Mouse (Mus musculus) neural tube, embryonic 12.5 days (tissue): ENCODE data around the gene Prkcz. TPM values are rescaled to one million over a fixed set of nuclear protein-coding genes. Genes with fewer than 3 reads are reported as not detected.
A peak's percentile ranks its signal among the peaks of the same experiment; 100 is the strongest.

Experiments
- ATAC-seq: fragments of 200-750 bp; cut with Nextera tagmentation; 2 replicates; pipeline ENCODE4 v1.8.0; 2017; ENCODE audit warnings: low read depth, mild to moderate bottlenecking, moderate TSS enrichment, moderate library complexity; ENCODE audit not compliant: low FRiP score
- H3K27ac ChIP-seq: fragments of 300-500 bp; sonication (generic); 2 replicates; pipeline ENCODE4 v1.5.1; 2016
- H3K27me3 ChIP-seq: fragments of 300-500 bp; sonication (generic); replicated peaks from 2 replicates; pipeline ENCODE4 v1.6.1; 2016; ENCODE audit warnings: mild to moderate bottlenecking
- H3K36me3 ChIP-seq: fragments of 300-500 bp; sonication (generic); 2 replicates; pipeline ENCODE4 v1.6.1; 2016; ENCODE audit warnings: mild to moderate bottlenecking
- H3K4me1 ChIP-seq: fragments of 300-500 bp; sonication (generic); 2 replicates; pipeline ENCODE4 v1.6.1; 2016
- H3K4me2 ChIP-seq: fragments of 300-500 bp; sonication (generic); replicated peaks from 2 replicates; pipeline ENCODE4 v1.6.1; 2016; ENCODE audit warnings: mild to moderate bottlenecking
- H3K4me3 ChIP-seq: fragments of 300-500 bp; sonication (generic); 2 replicates; pipeline ENCODE4 v1.5.1; 2016
- H3K9ac ChIP-seq: fragments of 300-500 bp; sonication (generic); 2 replicates; pipeline ENCODE4 v1.6.1; 2016; ENCODE audit warnings: mild to moderate bottlenecking
- H3K9me3 ChIP-seq: fragments of 300-500 bp; sonication (generic); 2 replicates; pipeline ENCODE4 v1.6.1; 2016; ENCODE audit warnings: mild to moderate bottlenecking
- WGBS: fragments of 180-500 bp; shearing (Covaris S2); methylation state at CpG from one replicate; pipeline ENCODE4 v1.1.7; 2016; 5-methylcytosine and 5-hydroxymethylcytosine counted together
- polyA plus RNA-seq: library from polyadenylated mRNA; unstranded; fragments of >200 nt; fragmentation: Nextera tagmentation; extraction: Ambion mirVana; gene quantifications from 2 replicates; pipeline ENCODE4 v1.2.1, GENCODE M21; 2016

The Prkcz gene
- polyA plus RNA-seq, 1 experiment from 2014 or later = 35.8 TPM

DNA sequence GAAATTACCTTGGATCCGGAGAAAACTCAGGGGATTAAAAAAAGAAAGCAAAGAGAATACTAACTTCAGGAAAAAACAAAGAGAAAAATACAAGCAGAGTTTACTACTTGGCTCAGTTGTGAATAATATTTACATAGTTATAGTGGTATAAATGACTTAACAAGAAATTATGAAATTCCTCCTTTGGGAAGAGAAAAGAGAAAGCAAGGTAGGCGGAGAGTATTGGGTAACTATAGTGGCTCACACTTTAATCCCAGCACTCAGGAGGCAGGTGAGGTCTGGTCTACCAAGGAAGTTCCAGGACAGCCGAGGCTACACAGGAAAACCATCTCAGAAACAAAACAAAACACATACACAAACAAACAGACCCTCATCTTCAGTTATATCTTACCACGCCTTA lies 133.2 kb downstream of the Prkcz start:
- no peak overlapping the region for H3K4me2 ChIP-seq
- H3K27ac ChIP-seq = no peak overlapping the region
- H3K4me1 ChIP-seq = peaks cover 6% of the 10 kb centered on the region; the same call in 1 of the 2 replicates
- no peaks in the 10 kb centered on the region for H3K9me3 ChIP-seq
- H3K27me3 ChIP-seq = no peaks in the 10 kb centered on the region
- no peak for ATAC-seq
- WGBS = 86% methylated on average over 4 of the region's 4 CpGs
- H3K36me3 ChIP-seq = no peaks in the 10 kb centered on the region
- no peak overlapping the region for H3K9ac ChIP-seq
- H3K4me3 ChIP-seq = no peak overlapping the region

DNA sequence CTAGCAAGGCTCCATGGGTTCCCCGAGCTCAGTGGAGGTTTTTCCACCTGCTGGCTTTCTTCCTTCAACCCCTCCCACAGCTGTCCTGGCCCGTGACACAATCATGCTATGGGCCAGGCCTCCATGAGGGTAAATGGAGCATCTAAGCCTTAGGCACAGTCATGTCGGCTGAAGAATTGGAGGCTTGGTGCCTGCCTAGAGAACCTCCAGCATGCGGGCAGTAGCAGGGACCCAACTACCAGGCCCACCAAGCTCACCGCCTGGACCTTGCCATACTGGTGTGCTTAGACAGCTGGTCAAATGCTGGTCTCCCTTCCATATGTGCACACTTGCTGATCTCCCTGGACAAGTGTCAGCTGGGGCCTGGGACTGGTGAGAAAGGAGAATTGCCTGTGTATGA lies 135.2 kb downstream of the Prkcz start:
- Histone ChIP-seq H3K4me3 (no peak overlapping the region), H3K9ac (0 out of 2 replicates have a peak overlapping the region, but pooled peaks have one; percentile 38), H3K9me3 (no peaks in the 10 kb centered on the region), H3K27me3 (no peaks in the 10 kb centered on the region), H3K4me2 (no peak overlapping the region), H3K27ac (no peak overlapping the region), H3K4me1 (peaks cover 15% of the 10 kb centered on the region), H3K36me3 (no peaks in the 10 kb centered on the region)
- 77% methylated on average over 5 of the region's 5 CpGs for WGBS
- no peak for ATAC-seq

DNA sequence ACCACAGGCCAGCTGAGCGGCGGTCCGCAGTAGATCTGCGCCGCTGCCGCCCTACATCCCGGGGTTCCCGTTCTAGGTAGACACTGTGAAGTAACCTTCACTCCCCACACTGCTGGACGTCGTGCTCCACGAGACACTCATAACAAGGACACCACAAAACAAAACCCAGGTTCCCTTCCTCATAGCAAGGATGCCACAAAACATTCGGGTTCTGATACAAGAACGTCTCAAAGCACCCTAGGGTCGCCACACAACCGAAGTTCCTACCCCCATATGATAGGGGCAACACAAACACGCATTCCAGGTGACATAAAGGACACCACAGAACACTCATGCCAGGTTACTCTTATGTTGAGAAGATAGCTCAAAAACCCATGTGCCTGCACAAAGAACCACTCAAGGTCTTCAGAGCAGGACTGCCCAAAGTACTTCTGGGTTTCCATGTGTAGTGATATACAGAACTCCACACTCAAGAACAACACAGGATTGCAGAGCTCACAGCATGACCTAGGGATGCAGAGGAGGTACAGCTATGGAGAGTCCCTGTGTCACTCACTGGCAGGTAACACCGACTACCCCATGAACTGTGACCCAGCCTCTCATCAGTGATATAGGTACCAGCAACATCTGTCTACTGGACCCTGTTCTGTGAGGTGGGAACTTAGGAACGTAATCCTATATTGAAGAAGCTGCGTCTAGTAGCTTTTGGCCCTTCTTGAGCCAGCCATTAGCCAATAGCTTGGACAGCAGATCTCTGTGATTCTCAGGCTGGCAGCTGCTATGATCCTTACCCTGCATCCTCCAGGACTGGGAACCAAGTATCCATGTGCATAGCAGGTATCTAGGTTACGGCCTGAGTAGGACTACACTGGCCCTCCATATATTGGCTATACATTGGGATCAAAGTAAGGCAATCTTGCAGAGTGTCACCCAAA lies 137.3 kb downstream of the Prkcz start:
- H3K4me1 ChIP-seq = peaks cover 34% of the 10 kb centered on the region
- peak overlapping the region; percentile 95 for H3K4me3 ChIP-seq
- peak overlapping the region; percentile 71 for H3K4me2 ChIP-seq
- peak overlapping the region; percentile 83 for H3K9ac ChIP-seq
- no peak for ATAC-seq
- no peaks in the 10 kb centered on the region for H3K27me3 ChIP-seq
- WGBS = 35% methylated on average over 20 of the region's 20 CpGs
- no peaks in the 10 kb centered on the region for H3K36me3 ChIP-seq
- no peaks in the 10 kb centered on the region for H3K9me3 ChIP-seq
- peak overlapping the region; percentile 90 for H3K27ac ChIP-seq

DNA sequence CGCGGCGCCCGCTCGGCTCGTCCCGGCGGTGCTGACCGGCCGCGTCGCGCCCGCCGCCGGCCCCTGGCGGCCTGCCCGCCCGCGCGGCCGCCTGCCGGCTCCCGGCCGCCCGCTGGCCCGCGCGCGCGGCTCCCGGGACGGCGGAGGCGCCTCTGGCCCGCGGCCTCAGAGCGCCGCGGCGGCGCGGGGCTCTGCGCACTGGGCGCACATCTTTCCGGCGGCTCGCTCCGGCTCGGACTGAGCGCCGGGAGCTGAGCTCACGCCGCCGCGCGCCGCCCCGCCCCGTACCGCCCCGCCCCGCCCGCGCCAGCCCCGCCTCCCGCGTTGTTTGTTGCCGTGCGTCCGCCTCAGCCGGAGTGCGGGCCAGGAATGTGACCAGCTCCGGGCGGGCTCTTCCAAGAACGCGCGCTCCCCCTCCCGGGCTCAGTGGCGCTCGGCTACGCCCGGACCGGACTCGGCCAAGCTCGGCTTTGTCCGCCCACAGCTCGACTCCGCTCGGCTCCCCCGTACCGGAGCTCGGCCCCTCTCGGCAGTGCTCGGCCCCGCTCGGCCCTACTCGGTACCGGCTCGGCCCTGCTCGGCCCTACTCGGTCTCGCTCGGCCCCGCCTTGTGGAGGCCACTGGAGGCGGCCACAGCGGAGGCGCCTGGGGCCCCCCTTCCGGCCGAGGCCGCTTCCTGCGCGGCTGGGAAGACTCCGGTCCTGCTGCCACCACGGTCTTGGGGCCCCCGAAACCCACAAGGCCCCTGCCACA lies 138.1 kb downstream of the Prkcz start:
- ATAC-seq = peak; percentile 100
- Histone ChIP-seq H3K4me3 (peak overlapping the region; percentile 95), H3K4me2 (peak overlapping the region; percentile 71), H3K9me3 (no peaks in the 10 kb centered on the region), H3K9ac (peak overlapping the region; percentile 83), H3K27ac (peak overlapping the region; percentile 90), H3K36me3 (no peaks in the 10 kb centered on the region), H3K4me1 (peaks cover 42% of the 10 kb centered on the region), H3K27me3 (no peaks in the 10 kb centered on the region)
- under 1% methylated on average over 95 of the region's 116 CpGs for WGBS

DNA sequence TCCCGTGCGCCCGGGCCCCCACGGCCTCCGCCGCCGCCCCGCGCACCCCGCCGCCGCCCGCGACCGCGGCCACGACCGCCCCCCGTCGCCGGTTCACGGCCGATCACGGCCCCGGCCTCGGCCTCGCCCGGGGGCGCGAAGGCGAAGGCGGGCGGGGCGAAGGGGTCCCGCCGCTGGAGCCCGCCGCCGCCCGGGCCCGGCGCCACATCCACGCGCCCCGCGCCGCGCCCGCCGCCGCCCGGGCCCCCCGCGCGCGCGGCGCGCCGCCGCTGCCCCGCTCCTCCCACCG lies 138.7 kb downstream of the Prkcz start, which contains the start of gene Ski:
Gene Ski (minus strand): TSS at position 41 of the 289 bp plus-strand sequence.
- Histone ChIP-seq H3K27ac (peak within 1 kb of the TSS; percentile 90), H3K9ac (peak within 1 kb of the TSS; percentile 98), H3K4me1 (peaks cover 48% of the 10 kb centered on the region), H3K4me3 (peak within 1 kb of the TSS; percentile 95), H3K9me3 (no peaks in the 10 kb centered on the region), H3K4me2 (peak within 1 kb of the TSS; percentile 92), H3K27me3 (no peaks in the 10 kb centered on the region), H3K36me3 (no peaks in the 10 kb centered on the region)
- WGBS = under 1% methylated on average over 15 of the region's 63 CpGs
- ATAC-seq = no peak

DNA sequence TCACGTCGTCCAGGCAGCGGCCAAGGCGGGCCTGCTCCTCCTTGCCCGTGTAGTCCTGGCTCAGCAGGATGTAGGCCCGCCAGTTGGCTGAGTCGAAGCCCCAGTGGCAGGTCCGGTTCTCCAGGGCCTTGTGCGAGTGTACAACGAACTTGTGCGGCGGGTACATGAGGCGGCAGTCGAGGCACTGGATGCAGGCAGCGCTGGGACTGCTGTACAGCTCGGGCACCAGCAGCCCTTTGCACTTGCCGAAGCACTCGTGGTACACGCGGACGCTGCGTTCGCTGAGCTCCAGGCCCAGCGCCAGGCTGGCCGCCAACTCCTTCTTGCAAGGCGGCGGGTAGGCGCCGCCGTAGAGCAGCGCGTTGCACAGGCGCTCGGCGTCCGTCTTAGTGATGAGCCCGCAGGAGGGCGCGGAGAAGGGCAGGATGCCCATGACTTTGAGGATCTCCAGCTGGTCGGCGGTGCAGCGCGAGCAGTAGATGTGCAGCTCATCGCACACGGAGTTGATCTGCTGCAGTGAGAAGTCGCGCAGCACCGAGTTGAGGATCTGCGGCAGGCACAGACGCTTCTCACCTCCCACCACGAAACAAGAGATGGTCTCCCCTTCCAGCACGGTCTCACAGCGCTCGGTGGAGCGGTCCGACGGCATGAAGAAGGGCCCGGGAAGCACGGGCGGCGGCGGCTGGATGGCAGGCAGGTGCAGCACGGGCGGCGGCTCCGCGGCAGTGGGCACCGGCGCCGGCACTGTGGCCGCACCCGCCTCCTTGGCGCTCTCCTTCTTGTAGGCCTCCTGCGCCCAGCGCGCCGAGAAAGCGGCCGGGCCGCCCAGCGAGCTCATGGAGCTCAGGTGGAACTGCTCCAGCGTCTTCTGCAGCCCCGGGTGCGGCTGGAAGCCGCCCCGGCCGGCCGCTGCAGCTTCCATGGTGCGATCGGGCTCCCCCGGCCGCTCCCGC lies 139.3 kb downstream of the Prkcz start:
- H3K27ac ChIP-seq = peak overlapping the region; percentile 66
- ATAC-seq = no peak

DNA sequence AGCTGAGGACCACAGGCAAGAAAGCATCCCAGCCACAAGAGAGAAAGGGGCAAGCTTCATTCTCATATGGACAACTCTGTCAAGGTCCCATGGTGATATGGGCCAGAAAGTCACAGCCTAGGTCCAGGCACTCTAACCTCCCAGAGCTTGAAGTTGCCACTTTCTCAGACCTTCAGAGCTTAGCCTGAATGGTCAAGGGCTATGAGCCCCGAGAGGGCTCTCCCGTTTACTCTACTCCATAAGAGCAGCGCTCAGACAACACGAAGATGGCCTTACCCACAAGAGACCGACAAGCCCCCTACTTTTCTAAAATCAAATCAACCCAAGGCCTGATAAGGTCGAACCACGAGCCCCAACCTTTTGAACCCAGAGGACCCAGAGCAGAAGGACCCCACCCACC lies 140.1 kb downstream of the Prkcz start:
- Histone ChIP-seq H3K27ac (peak overlapping the region; percentile 5; the same call in 1 of the 2 replicates), H3K27me3 (no peaks in the 10 kb centered on the region), H3K9ac (peak overlapping the region; percentile 98), H3K4me2 (peak overlapping the region; percentile 92), H3K36me3 (no peaks in the 10 kb centered on the region), H3K4me3 (peak overlapping the region; percentile 95), H3K9me3 (no peaks in the 10 kb centered on the region), H3K4me1 (peaks cover 61% of the 10 kb centered on the region)
- no peak for ATAC-seq
- 1% methylated on average over 7 of the region's 7 CpGs for WGBS

More for the DNA sequence above, 139.3 kb downstream of the Prkcz start:
- WGBS = under 1% methylated on average over 80 of the region's 93 CpGs
- Histone ChIP-seq H3K4me1 (peaks cover 54% of the 10 kb centered on the region), H3K4me3 (peak overlapping the region; percentile 95), H3K4me2 (peak overlapping the region; percentile 92), H3K9me3 (no peaks in the 10 kb centered on the region), H3K9ac (peak overlapping the region; percentile 98), H3K36me3 (no peaks in the 10 kb centered on the region), H3K27me3 (no peaks in the 10 kb centered on the region)

DNA sequence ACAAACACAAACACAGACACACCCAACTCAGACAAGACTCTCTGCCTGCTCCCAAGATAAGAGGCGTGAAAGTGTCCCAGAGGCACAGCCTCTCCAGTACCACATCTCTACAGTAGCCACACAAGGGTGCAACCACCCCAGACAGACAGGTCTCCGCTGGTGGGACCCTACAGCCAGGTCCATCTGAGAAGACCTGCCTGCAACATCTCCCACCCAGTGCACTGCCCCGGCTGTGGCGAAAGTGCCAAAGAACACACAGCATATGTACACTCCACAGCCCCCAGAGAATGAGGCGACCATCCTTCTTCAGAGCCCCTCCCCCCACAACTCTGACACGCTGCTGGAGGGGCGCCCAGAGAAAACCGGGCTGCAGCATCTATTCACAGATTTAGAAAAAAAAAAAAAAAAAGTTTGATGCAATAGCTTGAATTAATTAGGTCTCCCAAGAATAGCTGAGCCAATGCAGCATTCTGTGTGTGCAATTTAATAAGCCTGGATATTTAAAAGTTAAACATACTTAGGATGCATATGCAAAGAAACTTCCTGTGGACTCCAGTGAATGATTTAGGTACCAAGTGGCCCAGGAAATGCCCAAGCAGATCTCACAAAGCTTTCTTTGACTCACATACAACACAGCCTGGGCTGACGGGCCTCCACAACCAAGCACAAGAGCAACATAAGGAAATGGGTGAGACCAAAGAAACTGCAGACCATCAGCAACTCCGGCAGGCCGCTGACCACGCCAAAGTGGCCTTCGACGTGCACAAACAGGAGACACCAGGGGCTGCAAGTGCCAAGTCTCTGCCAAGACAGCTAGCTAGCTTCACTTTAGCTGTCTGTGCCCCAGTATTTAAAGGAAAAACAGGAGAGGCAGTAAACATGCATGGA lies 140.7 kb downstream of the Prkcz start:
- Histone ChIP-seq H3K4me2 (peak overlapping the region; percentile 92), H3K27me3 (no peaks in the 10 kb centered on the region), H3K4me1 (peaks cover 68% of the 10 kb centered on the region), H3K9me3 (no peaks in the 10 kb centered on the region), H3K9ac (peak overlapping the region; percentile 98), H3K27ac (no peak overlapping the region; the same call in 1 of the 2 replicates), H3K4me3 (peak overlapping the region; percentile 95), H3K36me3 (no peaks in the 10 kb centered on the region)
- no peak for ATAC-seq
- 5% methylated on average over 14 of the region's 14 CpGs for WGBS

DNA sequence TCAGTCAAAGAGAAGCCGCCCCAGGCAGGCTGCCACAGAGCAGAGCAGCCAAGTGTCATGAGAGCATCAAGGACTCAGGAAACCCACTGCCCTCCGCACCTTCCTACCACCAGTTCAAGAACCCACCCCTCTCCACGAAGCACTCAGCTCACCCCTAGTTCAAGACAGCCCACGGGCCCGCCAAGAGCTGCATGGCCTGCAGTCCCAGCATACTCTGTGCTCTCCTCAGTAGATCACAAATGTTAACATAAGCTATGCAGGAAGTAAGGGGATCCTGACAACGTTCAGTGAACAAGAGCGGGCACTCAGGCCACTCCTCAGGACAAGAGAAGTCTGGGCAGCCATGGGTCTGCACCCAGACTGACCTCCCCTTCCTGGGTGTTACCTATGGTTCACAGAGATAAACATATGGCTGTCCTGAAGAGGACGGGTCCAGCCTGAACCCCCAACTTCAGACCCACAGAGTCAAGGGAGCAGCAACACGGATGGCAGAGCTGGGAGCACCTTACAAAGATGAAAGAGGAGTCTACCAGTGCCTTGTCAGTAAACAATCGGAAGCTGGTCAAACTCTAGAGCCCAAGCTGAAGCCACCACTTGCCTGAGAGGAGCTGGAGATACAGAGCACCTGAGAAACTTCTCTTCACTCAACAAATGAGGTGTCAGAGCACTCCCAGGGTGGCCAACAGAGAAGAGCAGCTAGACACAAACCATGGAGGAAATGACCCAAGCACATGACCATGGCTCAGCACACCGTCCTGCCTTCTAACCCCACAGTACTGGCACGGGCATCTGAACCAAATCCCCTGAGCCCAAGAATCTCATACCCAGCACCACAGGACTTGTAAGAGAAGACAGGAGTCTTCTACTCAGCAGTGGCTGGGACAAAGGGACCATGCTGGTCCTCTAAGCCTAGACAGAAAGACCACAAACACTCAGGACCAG lies 141.6 kb downstream of the Prkcz start:
- H3K4me1 ChIP-seq = peaks cover 77% of the 10 kb centered on the region
- H3K27ac ChIP-seq = no peak overlapping the region
- no peaks in the 10 kb centered on the region for H3K27me3 ChIP-seq
- H3K9ac ChIP-seq = peak overlapping the region; percentile 98
- WGBS = 58% methylated on average over 12 of the region's 12 CpGs
- H3K36me3 ChIP-seq = no peaks in the 10 kb centered on the region
- ATAC-seq = no peak
- H3K4me2 ChIP-seq = peak overlapping the region; percentile 92
- no peaks in the 10 kb centered on the region for H3K9me3 ChIP-seq
- H3K4me3 ChIP-seq = peak overlapping the region; percentile 95

DNA sequence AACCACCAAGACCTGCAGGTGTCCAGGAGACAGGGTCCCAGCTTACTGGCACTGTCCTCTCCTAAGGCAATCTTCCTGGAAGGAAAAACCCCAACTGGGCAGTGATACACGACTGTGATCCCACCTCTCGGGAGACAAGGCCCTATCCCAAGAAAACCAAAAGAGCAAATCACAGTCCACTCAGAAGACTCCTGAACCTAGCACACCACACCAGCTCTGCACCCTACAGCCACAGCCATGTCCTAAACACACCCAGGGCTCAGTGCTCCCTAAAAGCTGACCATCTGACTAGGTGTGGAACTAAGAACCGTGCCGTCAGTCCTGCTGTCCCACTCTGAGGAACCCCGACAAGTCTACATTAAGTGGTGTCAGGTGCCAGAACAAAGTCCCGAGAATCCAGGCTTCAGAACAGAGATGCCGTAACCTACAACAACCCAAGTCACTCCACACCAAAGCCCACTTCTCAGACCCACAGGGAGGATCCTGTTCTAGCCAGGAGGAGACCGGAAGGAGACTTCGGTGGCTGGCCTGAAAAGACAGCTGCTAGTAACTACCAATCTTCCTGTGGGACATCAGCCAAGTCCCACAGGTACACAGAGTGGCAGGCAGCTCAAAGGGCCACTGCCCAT lies 142.9 kb downstream of the Prkcz start:
- no peaks in the 10 kb centered on the region for H3K36me3 ChIP-seq
- 74% methylated on average over 9 of the region's 9 CpGs for WGBS
- H3K4me1 ChIP-seq = peaks cover 83% of the 10 kb centered on the region
- H3K27ac ChIP-seq = no peak overlapping the region
- H3K9ac ChIP-seq = 0 out of 2 replicates have a peak overlapping the region, but pooled peaks have one; percentile 40
- no peaks in the 10 kb centered on the region for H3K27me3 ChIP-seq
- no peak for ATAC-seq
- H3K9me3 ChIP-seq = no peaks in the 10 kb centered on the region
- no peak overlapping the region for H3K4me3 ChIP-seq
- H3K4me2 ChIP-seq = peak overlapping the region; percentile 92
